Mouse (Mus musculus): ENCODE results near the gene Fbxo11. TPM values are rescaled to one million over a fixed set of nuclear protein-coding genes. Genes with fewer than 3 reads are reported as not detected.

Fbxo11 gene
- total RNA-seq, 2 experiments from 2014 or later: 109 to 115 TPM

DNA sequence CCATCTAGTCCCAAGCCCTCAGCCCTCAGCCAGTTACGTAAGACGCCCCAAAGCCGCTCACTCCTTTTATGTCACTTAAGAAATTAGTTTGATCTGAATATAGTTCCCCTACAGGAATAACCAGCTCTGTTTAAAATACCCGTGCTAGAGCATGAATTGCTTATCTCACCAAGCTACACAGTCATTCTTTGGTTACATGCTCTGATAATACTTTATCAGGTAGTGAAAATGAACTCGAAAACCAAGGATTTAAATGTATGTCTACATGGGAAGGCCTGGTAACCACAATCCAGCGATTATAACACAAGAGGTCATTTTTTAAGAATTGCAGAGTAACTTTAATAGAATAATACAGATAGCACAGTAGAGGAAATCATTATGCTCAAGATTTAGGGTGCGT lies 7.0 kb upstream of the Fbxo11 start:
- intact Hi-C loops (cut with DNase I): no loop called here
- no peak for DNase-seq (ENCODE audit: low spot score in 2 of 2)

DNA sequence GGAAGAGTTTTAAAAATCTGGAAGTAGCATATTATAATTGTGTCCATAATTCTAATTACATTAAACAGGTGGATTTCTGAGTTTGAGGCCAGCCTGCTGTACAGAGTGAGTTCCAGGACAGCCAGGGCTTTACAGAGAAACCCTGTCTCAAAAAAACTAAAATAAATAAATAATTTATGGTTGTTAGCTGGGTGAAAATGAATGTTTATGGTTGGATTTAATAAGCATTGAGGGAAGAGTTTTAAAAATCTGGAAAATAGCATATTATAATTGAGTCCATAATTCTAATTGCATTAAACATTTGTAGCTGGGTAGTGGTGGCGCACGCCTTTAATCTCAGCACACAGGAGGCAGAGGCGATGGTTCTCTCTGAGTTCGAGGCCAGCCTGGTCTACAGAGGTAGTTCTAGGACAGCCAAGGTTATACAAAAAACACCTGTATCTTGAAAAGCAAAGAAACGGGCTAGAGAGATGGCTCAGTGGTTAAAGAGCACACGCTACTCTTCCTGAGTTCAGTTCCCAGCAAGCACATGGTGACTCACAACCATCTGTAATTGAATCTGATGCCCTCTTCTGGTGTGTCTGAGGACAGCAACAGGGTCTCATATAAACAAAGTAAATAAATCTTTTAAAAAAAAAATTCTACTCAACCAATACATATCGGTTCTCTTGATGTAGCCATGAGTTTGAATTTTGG lies 3.1 kb upstream of the Fbxo11 start:
- intact Hi-C loops (cut with DNase I): loop anchor here (10.0 kb wide), 2 partner anchors 83 to 377 kb away; partner anchors contain the start of gene Foxn2
- no peak for DNase-seq (ENCODE audit: low spot score in 2 of 2)

DNA sequence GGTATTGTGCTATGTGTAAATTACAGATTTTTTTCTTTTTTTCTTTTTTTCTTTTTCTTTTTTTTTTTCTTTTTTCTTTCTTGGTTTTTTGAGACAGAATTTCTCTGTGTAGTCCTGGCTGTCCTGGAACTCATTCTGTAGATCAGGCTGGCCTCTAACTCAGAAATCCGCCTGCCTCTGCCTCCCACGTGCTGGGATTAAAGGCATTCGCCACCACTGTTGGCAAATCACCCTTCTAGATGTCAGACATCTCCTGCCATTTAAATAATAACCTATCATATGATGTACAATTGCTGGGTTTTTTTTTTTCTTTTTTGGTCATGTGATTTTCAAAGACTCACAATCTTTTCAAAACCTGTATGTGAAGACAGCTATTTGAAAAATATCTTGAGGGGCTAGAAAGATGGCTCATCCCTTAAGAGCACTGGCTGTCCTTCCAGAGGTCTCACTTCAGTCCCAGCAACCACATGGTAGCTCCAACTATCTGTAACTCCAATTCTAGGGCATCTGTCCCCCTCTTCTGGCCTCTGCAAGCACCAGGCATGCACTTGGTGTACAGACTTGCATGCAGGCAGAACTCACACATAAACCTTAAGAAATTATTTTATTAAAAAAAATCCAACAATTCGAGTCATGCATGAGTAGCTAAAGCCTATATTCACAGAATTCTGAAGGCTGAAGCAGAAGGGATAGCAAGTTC lies 2.3 kb upstream of the Fbxo11 start:
- DNase-seq (ENCODE audit: low spot score in 2 of 2): no peak
- intact Hi-C loops (cut with DNase I): loop anchor here (10.0 kb wide), 2 partner anchors 83 to 377 kb away; partner anchors contain the start of gene Foxn2

DNA sequence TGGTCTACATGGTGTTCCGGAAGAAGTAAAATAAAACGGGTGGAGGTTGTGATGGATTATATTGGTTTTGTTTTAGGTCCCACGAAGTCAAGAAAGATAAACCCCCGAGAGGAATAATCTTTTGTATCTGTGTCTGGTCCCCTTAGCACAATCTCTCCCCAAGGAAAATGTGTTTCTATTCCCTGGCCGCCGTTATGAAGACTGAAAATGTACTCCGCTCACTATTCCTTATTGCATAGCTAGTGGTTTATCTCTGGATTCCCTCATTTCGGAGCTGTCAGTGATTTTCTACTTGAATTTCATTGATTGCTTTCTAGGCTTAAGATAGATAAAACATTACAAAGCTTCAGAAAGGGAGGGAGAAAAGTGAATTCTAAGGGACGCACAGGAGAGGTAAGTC lies 1.7 kb upstream of the Fbxo11 start:
- DNase-seq (ENCODE audit: low spot score in 2 of 2): no peak
- intact Hi-C loops (cut with DNase I): loop anchor here (1.0 to 10.0 kb wide), 3 partner anchors 82 to 378 kb away; partner anchors contain the start of gene Foxn2

DNA sequence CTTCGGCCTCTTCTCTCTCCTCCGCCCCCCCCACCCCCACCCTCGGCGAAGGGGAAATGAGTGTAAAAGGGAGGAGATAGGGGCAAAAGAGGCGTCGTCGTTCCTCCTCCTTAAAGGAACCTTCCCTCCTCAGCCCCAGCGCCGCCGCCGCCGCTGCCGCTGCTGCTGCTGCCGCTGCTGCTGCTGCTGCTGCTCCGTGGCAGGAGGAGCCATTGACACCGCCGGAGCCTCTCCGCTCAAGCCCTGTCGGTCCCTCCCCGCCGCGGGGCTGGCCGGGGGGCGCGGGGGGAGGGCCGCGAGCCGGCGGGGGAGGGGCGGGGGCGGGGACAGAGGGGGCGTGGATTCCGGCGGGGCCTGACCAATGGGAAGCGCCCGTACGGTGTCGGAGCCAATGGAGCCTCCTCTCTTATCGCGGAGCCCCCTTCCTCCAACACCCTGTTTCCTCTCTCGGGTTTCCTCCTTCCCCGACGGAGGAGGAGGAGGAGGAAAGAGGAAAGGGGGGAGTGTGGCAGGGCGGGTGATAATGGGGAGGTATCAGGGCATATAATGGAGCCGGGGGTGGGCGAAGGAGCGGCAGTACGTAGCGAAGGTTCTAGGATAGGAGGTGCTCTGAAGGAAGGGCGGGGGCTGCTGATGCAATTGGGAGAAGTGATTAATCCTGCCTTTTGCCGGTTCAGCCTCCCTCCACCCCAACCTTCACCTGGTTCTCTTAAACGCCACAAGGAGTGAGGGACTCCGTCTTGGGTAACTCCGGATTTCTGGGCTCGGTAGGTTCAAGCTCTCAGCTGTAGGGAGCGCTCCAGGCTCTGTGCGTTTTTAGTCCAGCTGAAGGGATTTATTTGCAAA lies 933 bp upstream of the Fbxo11 start:
- intact Hi-C loops (cut with DNase I): loop anchor here (1.0 to 10.0 kb wide), 4 partner anchors 39 to 379 kb away; partner anchors contain the start of gene Foxn2
- DNase-seq (ENCODE audit: low spot score in 2 of 2): peak; percentile 90 to 93

DNA sequence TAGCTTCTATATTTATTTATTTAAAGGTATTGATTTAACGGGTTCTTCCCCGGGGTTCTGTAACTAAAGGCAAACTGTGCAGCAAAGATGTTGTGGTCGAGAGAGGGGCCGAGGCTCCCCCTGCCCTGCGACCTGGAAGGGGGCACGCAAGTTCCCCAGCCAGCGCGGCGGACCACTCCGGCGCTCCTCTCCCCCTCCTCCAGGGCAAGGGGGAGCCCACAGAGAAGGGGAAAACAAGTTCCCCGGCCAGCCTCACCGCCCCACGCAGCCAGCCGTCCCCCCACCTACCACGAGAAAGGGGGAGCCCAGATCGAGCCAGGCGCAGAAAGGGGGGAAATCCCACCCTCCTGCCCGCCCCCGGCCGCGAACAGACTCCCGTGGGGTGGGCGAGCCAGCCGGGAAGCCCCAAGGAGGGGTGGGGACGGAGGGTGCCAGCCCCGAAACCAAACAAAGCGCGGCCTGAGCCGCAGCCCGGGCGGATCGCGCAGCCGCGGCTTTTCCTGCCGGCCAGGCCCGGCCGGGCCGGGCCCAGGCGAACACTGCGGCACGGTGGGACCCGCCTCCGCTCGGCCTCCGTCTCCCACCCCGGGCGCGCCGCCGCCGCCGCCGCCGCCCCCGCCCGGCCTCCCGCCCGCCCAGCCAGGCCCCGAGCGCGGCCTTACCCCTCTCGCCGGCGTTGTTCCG lies 602 bp downstream of the Fbxo11 start:
- intact Hi-C loops (cut with DNase I): loop anchor here (2.0 to 10.0 kb wide), 3 partner anchors 38 to 380 kb away; partner anchors contain the start of gene Foxn2
- DNase-seq (ENCODE audit: low spot score in 2 of 2): peak; percentile 55 to 62

DNA sequence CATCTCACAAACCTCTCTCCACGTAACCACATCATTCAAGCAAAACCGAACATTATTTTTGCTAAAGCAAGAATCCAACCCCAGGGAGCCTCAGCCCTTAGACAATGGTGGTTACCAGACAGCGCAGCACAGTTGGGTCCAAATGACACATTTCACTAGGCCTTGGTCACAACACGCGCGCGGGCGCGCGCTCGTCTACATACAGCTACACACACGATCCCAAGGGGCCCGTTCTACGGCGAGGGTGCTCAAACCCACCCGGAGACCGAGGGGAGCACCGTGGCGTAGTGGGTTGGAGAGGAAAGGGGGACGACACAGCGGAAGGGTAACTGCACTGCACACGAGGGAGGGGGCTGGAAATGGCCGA lies 1.1 kb downstream of the Fbxo11 start:
- peak; percentile 69 to 80 for DNase-seq (ENCODE audit: low spot score in 2 of 2)
- intact Hi-C loops (cut with DNase I): loop anchor here (2.0 to 10.0 kb wide), 3 partner anchors 37 to 381 kb away; partner anchors contain the start of gene Foxn2

DNA sequence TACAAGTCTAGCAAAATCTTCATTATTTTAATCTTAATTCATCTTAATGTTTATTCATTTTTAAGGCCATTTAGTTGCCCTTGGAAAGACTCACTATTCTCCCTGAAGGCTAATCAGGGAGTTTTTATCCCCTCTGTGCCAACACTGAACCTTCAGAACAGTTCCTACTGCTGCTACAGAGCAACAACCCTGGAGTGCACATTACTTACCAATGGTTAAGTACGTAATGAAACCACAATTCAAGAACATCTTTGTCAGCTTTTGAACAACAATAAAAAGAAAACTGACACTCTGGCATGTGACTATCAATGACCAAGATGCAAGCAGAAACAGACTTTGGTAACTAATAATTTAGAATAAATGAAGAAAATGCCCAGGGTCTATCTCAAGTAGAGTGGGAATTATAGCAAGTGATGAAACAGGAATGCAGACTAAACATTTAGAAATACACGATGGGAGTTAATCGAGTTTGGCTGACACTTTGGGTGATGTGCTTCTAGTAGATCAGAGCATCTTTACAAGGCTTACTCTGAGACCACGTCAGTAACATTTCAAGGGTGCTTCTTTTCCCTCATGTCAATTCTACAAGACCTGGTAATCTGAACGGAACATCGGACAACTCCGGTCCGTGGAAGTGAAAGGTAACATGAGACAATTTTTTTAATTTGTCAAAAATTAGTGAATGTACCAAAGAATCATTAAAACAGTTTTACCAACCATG lies 2.1 kb downstream of the Fbxo11 start:
- DNase-seq (ENCODE audit: low spot score in 2 of 2): no peak
- intact Hi-C loops (cut with DNase I): loop anchor here (10.0 kb wide), 2 partner anchors 78 to 382 kb away; partner anchors contain the start of gene Foxn2

DNA sequence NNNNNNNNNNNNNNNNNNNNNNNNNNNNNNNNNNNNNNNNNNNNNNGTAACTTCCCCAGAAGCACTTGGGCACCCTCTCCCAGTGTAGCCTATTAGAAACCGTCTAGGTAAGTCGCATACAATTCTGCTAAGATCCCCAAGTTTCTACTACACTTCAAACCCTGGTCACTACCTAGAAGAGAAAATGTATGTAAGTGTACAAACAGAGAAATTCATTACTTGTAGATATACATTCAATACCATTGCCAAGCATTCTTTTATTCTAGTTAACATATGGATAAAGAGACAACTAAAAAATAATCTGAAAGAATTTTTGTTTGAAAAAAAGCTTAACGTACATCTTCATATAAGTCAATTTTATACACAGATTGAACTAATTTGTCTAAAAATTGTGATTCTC lies 3.1 kb downstream of the Fbxo11 start:
- intact Hi-C loops (cut with DNase I): loop anchor here (10.0 kb wide), 2 partner anchors 77 to 383 kb away; partner anchors contain the start of gene Foxn2
- no peak for DNase-seq (ENCODE audit: low spot score in 2 of 2)

DNA sequence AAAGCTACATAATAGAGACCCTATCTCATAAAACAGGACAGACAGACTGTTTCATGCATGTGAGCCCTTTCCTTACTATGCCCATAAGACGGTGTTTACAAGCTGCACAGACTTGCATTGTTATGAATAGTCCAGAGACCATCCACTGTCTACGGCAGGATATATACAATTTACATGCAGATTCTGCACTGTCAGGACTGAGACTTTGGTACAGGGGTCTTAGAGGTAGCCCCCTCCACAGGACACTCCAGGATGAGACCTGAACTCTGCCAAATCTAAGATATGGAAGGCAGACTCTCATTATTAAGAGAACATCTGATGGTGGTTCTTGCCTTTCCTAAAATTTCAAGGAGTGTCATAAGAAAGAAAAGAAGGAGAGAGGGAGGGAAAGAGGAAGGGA lies 6.8 kb downstream of the Fbxo11 start:
- intact Hi-C loops (cut with DNase I): no loop called here

DNA sequence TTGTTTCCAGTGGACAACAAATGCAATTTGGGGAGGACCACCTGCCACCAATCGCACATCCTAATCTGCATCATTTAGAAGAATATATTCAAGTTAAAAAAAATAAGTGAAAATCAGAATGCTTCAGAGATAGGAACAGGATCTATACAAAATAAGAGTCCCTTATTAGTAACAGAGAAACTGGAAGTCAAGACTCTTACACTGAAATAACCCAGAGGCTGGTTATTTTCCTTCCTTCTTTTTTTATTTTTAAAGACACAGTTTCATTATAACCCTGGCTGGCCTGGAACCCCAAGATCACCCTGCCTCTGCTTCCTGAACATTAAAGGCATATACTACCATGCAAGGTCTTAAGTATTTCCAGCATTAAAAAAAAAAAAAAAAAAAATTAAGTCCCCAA lies 7.2 kb downstream of the Fbxo11 start:
- intact Hi-C loops (cut with DNase I): no loop called here
- no peak for DNase-seq (ENCODE audit: low spot score in 2 of 2)

More for the DNA sequence above, 6.8 kb downstream of the Fbxo11 start:
- no peak for DNase-seq (ENCODE audit: low spot score in 2 of 2)

DNA sequence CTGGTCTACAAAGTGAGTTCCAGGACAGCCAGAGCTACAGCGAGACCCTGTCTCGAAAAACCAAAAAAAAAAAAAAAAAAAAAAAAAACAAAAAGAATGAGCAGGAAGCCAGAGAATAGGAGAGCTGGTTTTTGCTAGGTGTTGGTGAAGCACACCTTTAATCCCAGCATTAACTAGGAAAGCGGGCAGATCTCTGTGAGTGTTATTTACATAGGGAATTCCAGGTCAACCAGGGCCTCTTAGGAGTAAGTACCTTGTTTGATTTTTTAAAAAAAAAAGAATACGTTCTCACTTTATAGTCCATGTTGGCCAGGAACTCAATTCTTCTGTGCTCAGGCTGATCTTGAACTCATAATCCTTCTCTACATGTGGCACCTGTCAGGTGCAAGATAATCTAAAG lies 13.4 kb downstream of the Fbxo11 start:
- intact Hi-C loops (cut with DNase I): no loop called here
- DNase-seq (ENCODE audit: low spot score in 2 of 2): no peak

DNA sequence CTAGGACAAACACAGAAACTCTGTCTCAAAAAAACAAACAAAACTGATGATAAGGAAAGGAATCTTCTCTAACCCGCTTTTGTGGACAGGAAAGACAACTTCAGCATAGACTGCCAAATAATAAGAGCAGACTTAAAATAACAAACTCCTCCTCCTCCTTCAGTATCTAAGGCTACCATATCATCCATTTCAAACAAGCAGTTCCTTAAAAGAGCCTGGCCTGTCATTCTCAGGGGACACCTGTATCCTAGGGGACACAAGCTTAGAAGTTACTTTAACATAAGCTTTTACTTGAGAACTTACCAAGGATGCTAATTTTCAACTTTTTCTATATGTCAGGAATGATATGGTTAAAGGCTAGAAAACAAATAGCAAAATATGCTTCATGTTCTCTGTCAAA lies 14.2 kb downstream of the Fbxo11 start:
- no peak for DNase-seq (ENCODE audit: low spot score in 2 of 2)
- intact Hi-C loops (cut with DNase I): no loop called here

DNA sequence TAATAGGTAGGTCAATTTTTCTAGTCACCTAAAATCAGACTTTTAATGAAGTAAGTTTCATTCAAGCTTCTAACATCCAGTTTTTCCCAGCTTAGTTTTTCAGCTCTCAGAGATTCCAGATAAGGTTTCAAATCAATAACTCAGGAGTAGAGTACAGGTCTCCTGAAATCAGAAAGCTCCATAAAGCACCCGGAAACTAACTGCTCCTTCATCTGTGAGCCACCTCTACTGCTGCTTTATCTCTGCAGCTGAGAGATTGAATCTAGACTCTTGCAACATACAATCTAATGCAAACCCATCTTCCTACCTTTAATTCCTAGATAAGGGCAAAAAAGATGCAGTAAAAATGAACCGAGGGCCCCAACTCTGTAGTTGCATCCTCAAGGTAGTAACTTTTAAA lies 14.8 kb downstream of the Fbxo11 start:
- intact Hi-C loops (cut with DNase I): no loop called here
- no peak for DNase-seq (ENCODE audit: low spot score in 2 of 2)

DNA sequence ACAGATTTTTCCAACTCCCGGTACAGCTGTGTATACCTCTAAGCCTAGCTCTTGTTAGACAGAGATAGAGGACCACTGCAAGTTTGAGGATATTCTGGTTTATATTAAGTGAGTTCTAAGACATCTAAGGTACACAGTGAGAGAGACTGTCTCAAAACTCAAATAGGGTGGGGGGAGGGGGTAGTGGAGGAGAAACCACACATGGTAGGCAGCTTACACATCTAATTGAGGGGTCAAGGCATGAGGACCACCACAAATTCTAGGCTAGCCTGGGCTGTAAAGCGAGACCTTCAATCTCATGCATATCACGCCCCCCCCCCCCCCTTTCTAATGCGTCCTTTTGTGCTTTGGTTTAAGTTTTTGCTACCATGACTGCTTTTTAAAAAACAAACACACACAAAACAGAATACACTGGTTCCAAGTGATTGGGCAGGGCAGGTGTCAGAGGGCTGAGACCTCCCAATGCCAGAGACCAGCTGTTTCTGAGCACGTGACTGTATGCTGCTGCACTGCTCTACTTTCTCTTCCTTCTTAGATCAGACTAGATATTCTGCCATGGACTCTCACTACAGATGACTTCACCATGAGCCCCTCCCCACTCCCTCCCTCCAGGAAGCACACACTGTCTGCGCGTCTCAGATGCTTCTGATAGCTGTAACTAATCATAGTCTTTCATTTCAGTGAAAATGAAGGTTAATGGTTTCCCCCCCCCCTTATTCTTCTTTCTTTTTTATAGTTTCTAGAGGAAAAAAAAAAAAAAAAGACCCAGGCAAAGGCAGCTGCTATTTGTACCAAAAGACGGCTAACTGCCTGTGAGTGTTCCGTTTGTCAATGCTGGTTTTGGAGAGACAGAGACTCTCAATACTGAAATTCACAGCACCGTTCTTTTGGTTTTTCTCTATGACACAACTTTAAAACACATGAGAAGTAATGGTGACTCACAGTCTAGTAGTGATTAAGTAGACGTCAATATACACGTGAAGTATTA lies 22.7 kb downstream of the Fbxo11 start:
- no peak for DNase-seq (ENCODE audit: low spot score in 2 of 2)
- intact Hi-C loops (cut with DNase I): no loop called here

DNA sequence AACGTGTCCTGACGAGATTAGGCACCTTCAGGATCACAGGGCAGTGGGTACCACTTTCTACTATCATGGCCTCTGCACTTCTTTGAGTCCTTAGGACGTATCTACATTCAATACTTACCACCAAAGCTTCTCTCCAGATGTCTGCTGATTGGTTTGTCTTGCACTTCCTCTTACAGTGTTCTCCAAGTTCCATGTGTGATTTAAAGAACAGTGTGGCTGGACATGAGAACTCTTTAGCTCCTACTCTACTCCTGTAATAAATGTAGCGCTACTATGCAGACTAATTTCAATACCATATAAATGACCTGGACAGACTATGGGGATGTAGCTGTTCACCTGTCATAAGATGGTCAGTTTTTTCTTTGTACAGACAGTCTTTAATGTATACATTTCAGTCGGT lies 24.3 kb downstream of the Fbxo11 start:
- DNase-seq (ENCODE audit: low spot score in 2 of 2): no peak
- intact Hi-C loops (cut with DNase I): no loop called here

DNA sequence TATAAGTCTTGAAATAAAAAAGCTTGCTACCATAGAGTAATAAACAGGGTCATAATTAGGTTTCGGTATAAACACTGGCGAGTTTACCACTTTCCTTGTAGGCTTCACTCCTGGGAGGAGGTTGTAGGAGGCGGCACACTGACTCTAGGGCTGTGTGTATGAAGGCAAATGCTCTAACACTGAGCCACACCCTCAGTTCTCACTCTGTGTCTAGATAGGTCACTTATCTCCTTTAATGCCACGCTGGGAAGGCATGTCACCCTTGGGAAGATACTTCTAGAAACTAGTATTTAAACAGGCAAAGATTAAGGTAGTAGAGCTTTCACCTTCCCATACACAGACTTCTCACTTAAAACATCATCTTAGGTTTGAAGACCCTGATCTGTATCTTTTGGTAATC lies 30.7 kb downstream of the Fbxo11 start:
- no peak for DNase-seq (ENCODE audit: low spot score in 2 of 2)
- intact Hi-C loops (cut with DNase I): no loop called here

Data from left cerebral cortex, postnatal 14 days (tissue).